Mouse (Mus musculus) embryonic facial prominence, embryonic 15.5 days (tissue): ENCODE measurements around the gene Chrm5. TPM values are rescaled to one million over a fixed set of nuclear protein-coding genes. Genes with fewer than 3 reads are reported as not detected.

Experiments used
- polyA plus RNA-seq: library from polyadenylated mRNA; unstranded; fragments of >200 nt; fragmentation: Nextera tagmentation; extraction: Ambion mirVana; gene quantifications from 2 replicates; pipeline ENCODE4 v1.2.1, GENCODE M21; 2015

Gene Chrm5
- polyA plus RNA-seq, 1 experiment from 2014 or later, result not detected

Other genes starting within 250 kb of the Chrm5 start
- gene Lpcat4, start 241.3 kb downstream of the Chrm5 start, polyA plus RNA-seq, result 24.5 and 35.9 TPM in 2 replicates
- gene Nutm1, start 221.5 kb downstream of the Chrm5 start, polyA plus RNA-seq, result not detected in 2 replicates
- 201 and 206 TPM in 2 replicates for gene Nop10, start 218.8 kb downstream of the Chrm5 start, polyA plus RNA-seq
- 11.1 and 11.8 TPM in 2 replicates for gene Slc12a6, start 214.9 kb downstream of the Chrm5 start, polyA plus RNA-seq
- gene Gm21985, start 214.5 kb downstream of the Chrm5 start, polyA plus RNA-seq, result not detected in 2 replicates
- 124 and 127 TPM in 2 replicates for gene Emc4, start 112.7 kb downstream of the Chrm5 start, polyA plus RNA-seq
- gene Katnbl1, start 101.6 kb downstream of the Chrm5 start, polyA plus RNA-seq, result 49.0 and 50.4 TPM in 2 replicates
- gene Emc7, start 25.8 kb downstream of the Chrm5 start, polyA plus RNA-seq, result 19.6 TPM in 2 replicates
- 4.9 and 5.3 TPM in 2 replicates for gene Aven, start 12.2 kb upstream of the Chrm5 start, polyA plus RNA-seq